Mouse (Mus musculus) heart, postnatal 0 days (tissue): ENCODE data around the gene Vangl1.

ENCODE experiments used
- CTCF ChIP-seq: IDR thresholded peaks from 2 replicates; pipeline ENCODE4 v1.5.1; 2016; ENCODE audit warnings: antibody characterized with exemption, control low read depth, low read depth
- EP300 ChIP-seq: IDR thresholded peaks from 2 replicates; pipeline ENCODE4 v1.6.1; 2016; ENCODE audit warnings: antibody characterized with exemption, low read depth

DNA sequence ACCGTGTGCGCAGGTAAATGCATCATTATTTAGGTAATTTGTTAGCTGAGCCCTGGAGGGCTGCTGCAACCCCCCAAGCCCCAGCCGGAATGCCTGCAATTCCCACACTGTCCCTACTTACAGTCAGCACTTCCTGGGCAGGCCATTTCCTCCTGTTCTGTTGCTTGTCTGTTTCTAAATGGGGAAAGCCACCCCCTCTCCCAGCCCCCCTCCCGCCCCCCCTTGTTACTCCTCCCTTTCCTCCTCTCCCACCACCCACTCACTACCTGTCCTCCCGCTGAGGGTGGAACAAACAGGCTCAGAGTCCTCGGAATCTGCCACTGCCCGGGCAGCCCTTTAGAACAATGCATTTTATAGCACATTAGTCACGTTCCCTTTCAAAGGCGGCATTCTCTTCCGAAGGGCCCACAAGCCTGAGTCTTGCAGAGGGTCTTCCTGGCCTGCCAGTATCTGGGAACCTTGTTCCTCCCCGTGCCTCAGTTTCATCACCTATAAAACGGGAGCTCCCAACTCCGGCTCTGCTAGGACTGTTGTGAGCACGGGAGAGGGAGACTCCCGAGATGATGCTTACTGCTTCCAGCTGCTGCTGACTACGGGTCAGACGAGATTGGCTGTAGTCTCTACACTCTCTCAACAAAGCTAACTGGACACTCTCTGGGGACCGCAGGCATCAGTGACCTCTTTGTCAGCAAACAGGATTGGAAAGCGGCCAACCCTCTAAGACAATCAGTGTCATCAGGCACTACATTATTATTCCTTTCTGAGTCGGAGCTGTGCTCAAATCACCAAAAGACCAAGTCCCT is 10.8 kb downstream of the Vangl1 start:
- TF ChIP-seq CTCF = no peak
- no peak for TF ChIP-seq EP300
